In genomic region chr10:121585056-121585790, GRCm38 (mm10) we compare ENCODE assay signal across 9 mouse cellular contexts. TPM values are rescaled to one million over a fixed set of nuclear protein-coding genes. Genes with fewer than 3 reads are reported as not detected.
DNase-seq lines count a peak whose midpoint lies in the region; ATAC-seq lines count a peak whose summit lies in the region.
"Had no signal": no experiment of that assay in that cellular context is flagged by ENCODE, and none has a peak within 500 bp of the region (broad histone marks: within the 10 kb centered on the region; RNA-seq: fewer than 3 reads in every experiment).

No protein-coding gene starts in this region.

- no peak overlapping the region for H3K27ac ChIP-seq in lung, embryonic 15.5 days
- H3K27ac ChIP-seq in forebrain, embryonic 13.5 days, result no peak overlapping the region
- H3K27ac ChIP-seq in liver, embryonic 13.5 days, result peak overlapping the region; percentile 85
- no peak overlapping the region for H3K27ac ChIP-seq in stomach, embryonic 16.5 days (ENCODE audit: low read length)

- no peaks in the 10 kb centered on the region for H3K27me3 ChIP-seq in lung, embryonic 15.5 days
- H3K27me3 ChIP-seq in forebrain, embryonic 13.5 days, result no peaks in the 10 kb centered on the region
- H3K27me3 ChIP-seq in liver, embryonic 13.5 days, result no peaks in the 10 kb centered on the region
- H3K27me3 ChIP-seq in stomach, embryonic 16.5 days (ENCODE audit: control insufficient read depth, insufficient read depth, low read length), result no peaks in the 10 kb centered on the region

- peak overlapping the region; percentile 77 for H3K9ac ChIP-seq in lung, embryonic 15.5 days
- H3K9ac ChIP-seq in forebrain, embryonic 13.5 days, result peak overlapping the region; percentile 93
- peak overlapping the region; percentile 91 for H3K9ac ChIP-seq in liver, embryonic 13.5 days
- no peak overlapping the region; the same call in 1 of the 2 replicates for H3K9ac ChIP-seq in stomach, embryonic 16.5 days (ENCODE audit: low read length)

- DNase-seq in lung, postnatal 10 days, result no peak
- DNase-seq in liver, embryonic 13.5 days, result no peak
- DNase-seq in B cell, adult 2 months, result no peak
- no peak for DNase-seq in left cerebral cortex, postnatal 4 days
- no peak for DNase-seq in adrenal gland, postnatal 36 days
- DNase-seq: spleen, adult 18-20 months had no signal

- peaks cover 16% of the 10 kb centered on the region for H3K4me1 ChIP-seq in lung, embryonic 15.5 days
- peaks cover 14% of the 10 kb centered on the region for H3K4me1 ChIP-seq in forebrain, embryonic 13.5 days
- H3K4me1 ChIP-seq in liver, embryonic 13.5 days (replicated peaks), result peaks cover 38% of the 10 kb centered on the region
- peaks cover 9% of the 10 kb centered on the region for H3K4me1 ChIP-seq in stomach, embryonic 16.5 days (ENCODE audit: control insufficient read depth, insufficient read depth, low read length)

- no peak for ATAC-seq in lung, embryonic 15.5 days (ENCODE audit: borderline replicate concordance, extremely low read depth, low FRiP score, low TSS enrichment)
- no peak for ATAC-seq in forebrain, embryonic 13.5 days
- ATAC-seq in liver, embryonic 13.5 days (ENCODE audit: low read depth), result no peak
- no peak for ATAC-seq in stomach, embryonic 16.5 days (ENCODE audit: insufficient read depth, low FRiP score)

- H3K4me3 ChIP-seq in lung, embryonic 15.5 days, result peak overlapping the region; percentile 82
- peak overlapping the region; percentile 88 for H3K4me3 ChIP-seq in forebrain, embryonic 13.5 days
- peak overlapping the region; percentile 95 for H3K4me3 ChIP-seq in liver, embryonic 13.5 days (replicated peaks)
- H3K4me3 ChIP-seq in stomach, embryonic 16.5 days (replicated peaks; ENCODE audit: low read length), result peak overlapping the region; percentile 86

- H3K9me3 ChIP-seq in lung, embryonic 15.5 days, result no peaks in the 10 kb centered on the region
- H3K9me3 ChIP-seq in forebrain, embryonic 13.5 days (replicated peaks), result no peaks in the 10 kb centered on the region
- no peaks in the 10 kb centered on the region for H3K9me3 ChIP-seq in liver, embryonic 13.5 days (replicated peaks)
- no peaks in the 10 kb centered on the region for H3K9me3 ChIP-seq in stomach, embryonic 16.5 days (replicated peaks; ENCODE audit: control insufficient read depth, low read length)

- H3K36me3 ChIP-seq in lung, embryonic 15.5 days, result peaks cover 41% of the 10 kb centered on the region
- peaks cover 41% of the 10 kb centered on the region for H3K36me3 ChIP-seq in forebrain, embryonic 13.5 days (ENCODE audit: poor library complexity, severe bottlenecking)
- H3K36me3 ChIP-seq in liver, embryonic 13.5 days, result peaks cover 48% of the 10 kb centered on the region
- H3K36me3 ChIP-seq in stomach, embryonic 16.5 days (ENCODE audit: control insufficient read depth, insufficient read depth, low read length), result peaks cover 13% of the 10 kb centered on the region

- WGBS in lung, embryonic 15.5 days, result 79% methylated on average over 20 of the region's 20 CpGs
- 88% methylated on average over 20 of the region's 20 CpGs for WGBS in forebrain, embryonic 13.5 days
- 73% methylated on average over 20 of the region's 20 CpGs for WGBS in liver, embryonic 13.5 days (ENCODE audit: insufficient replicate concordance)
- 78% methylated on average over 20 of the region's 20 CpGs for WGBS in stomach, embryonic 16.5 days

- peak overlapping the region; percentile 55 for H3K4me2 ChIP-seq in lung, embryonic 15.5 days
- peak overlapping the region; percentile 83 for H3K4me2 ChIP-seq in forebrain, embryonic 13.5 days
- H3K4me2 ChIP-seq in liver, embryonic 13.5 days, result peak overlapping the region; percentile 78
- peak overlapping the region; percentile 63 for H3K4me2 ChIP-seq in stomach, embryonic 16.5 days (ENCODE audit: low read depth, low read length)

- intact Hi-C loops in left cerebral cortex, postnatal 4 days (cut with DNase I), result no loop called here

RNA-seq across cellular contexts. Expression of gene Tbk1, which starts 1.4 kb away (rescaled TPM):
- polyA plus RNA-seq in lung, embryonic 15.5 days (2015; fragmentation: Nextera tagmentation; extraction: Ambion mirVana), result 34.4 and 36.7 TPM in 2 replicates
- 31.7 and 37.1 TPM in 2 replicates for polyA plus RNA-seq in forebrain, embryonic 13.5 days (2015; fragmentation: Nextera tagmentation; extraction: Ambion mirVana)
- 18.4 and 22.7 TPM in 2 replicates for polyA plus RNA-seq in liver, embryonic 13.5 days (2015; fragmentation: Nextera tagmentation; extraction: Ambion mirVana)
- 34.2 and 36.7 TPM in 2 replicates for polyA plus RNA-seq in stomach, embryonic 16.5 days (2015; fragmentation: Nextera tagmentation; extraction: Ambion mirVana)
- total RNA-seq in left cerebral cortex, postnatal 4 days (2021), result 10 to 100 TPM; 36.4 to 37.2 TPM
- total RNA-seq in adrenal gland, postnatal 36 days (2021), result 10 to 100 TPM; 40.2 to 42.6 TPM

RNA-seq across cellular contexts. Expression of gene Xpot, which starts 40.9 kb away (rescaled TPM):
- polyA plus RNA-seq in lung, embryonic 15.5 days (2015; fragmentation: Nextera tagmentation; extraction: Ambion mirVana), result 48.9 and 59.7 TPM in 2 replicates
- 37.9 and 38.3 TPM in 2 replicates for polyA plus RNA-seq in forebrain, embryonic 13.5 days (2015; fragmentation: Nextera tagmentation; extraction: Ambion mirVana)
- 39.9 and 50.2 TPM in 2 replicates for polyA plus RNA-seq in liver, embryonic 13.5 days (2015; fragmentation: Nextera tagmentation; extraction: Ambion mirVana)
- 53.9 and 56.1 TPM in 2 replicates for polyA plus RNA-seq in stomach, embryonic 16.5 days (2015; fragmentation: Nextera tagmentation; extraction: Ambion mirVana)
- 10 to 100 TPM; 75.3 to 75.5 TPM for total RNA-seq in left cerebral cortex, postnatal 4 days (2021)
- 100 to 1,000 TPM in 1 of 2 experiments, 10 to 100 TPM in 1; 54.1 to 104 TPM for total RNA-seq in adrenal gland, postnatal 36 days (2021)

RNA-seq across cellular contexts. Expression of gene D930020B18Rik, which starts 56.2 kb away (rescaled TPM):
- 0.57 and 0.72 TPM in 2 replicates for polyA plus RNA-seq in lung, embryonic 15.5 days (2015; fragmentation: Nextera tagmentation; extraction: Ambion mirVana)
- 0.11 TPM in 1 of 2 replicates, not detected in the other for polyA plus RNA-seq in forebrain, embryonic 13.5 days (2015; fragmentation: Nextera tagmentation; extraction: Ambion mirVana)
- polyA plus RNA-seq in liver, embryonic 13.5 days (2015; fragmentation: Nextera tagmentation; extraction: Ambion mirVana), result 0.07 TPM in 1 of 2 replicates, not detected in the other
- polyA plus RNA-seq in stomach, embryonic 16.5 days (2015; fragmentation: Nextera tagmentation; extraction: Ambion mirVana), result 1.0 and 1.4 TPM in 2 replicates
- total RNA-seq in left cerebral cortex, postnatal 4 days (2021), result under 1 TPM; 0.32 to 0.93 TPM
- not detected for total RNA-seq in adrenal gland, postnatal 36 days (2021)
